Mouse (Mus musculus): Measurements from ENCODE around the gene Inhbb.

DNA sequence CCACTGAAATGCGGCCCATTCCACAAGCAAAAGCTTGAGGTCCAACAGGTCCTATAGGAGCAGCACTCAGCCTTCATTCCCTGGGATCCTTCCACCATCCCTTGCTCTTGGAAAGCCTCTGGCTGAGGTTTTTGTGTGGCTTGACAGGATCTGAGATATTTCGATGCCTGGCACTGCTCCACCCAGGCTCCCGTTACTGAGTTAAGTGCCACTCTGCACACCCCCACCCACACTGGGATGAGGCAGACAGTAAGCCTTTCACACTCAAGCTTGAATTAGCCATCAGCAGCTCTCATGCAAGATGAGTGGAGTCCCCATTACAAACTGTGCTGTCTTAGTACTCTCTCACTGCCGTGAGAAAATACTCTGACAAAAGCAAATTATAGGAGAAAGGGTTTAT lies 41.4 kb downstream of the Inhbb start:
- TF ChIP-seq MYOD1 (IDR thresholded peaks at IDR 0.05; ENCODE audit: control insufficient read depth, insufficient read length, low read depth) (no peak), MAX (IDR thresholded peaks at IDR 0.05) (no peak), CTCF (IDR thresholded peaks at IDR 0.05; ENCODE audit: control insufficient read depth, insufficient read depth, insufficient read length) (no peak)

Measured in C2C12 (cell line).